Mouse (Mus musculus): Measurements from ENCODE around the gene 4930412O13Rik. TPM values are rescaled to one million over a fixed set of nuclear protein-coding genes. Genes with fewer than 3 reads are reported as not detected.

The 4930412O13Rik gene
- polyA plus RNA-seq, 1 experiment: not detected

DNA sequence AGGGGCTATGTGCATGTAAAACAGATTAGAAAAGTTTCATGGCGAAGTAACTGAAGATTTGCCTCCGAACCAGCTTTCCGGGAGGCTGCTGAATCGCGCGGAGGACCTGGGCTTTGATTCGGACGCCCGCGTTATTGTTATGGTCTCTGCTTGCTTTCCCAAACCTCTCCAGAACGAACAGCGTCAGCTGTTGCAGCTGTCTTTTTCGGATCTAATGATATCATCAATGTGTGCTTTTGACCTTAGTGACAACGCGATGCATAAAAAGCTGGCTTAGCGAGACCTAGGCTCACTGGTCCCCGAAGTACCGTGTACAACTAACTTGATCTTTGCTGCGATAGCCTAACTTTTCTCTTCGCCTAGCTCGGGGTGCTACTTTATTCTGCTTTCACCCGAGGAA lies 2.0 kb upstream of the 4930412O13Rik start:
- Histone ChIP-seq H3K9me3 (peaks cover 3% of the 10 kb centered on the region; the same call in 1 of the 2 replicates), H3K27me3 (replicated peaks) (peaks cover 98% of the 10 kb centered on the region), H3K4me3 (replicated peaks) (peak overlapping the region; percentile 92), H3K36me3 (replicated peaks; ENCODE audit: low read length) (no peaks in the 10 kb centered on the region), H3K4me1 (peaks cover 72% of the 10 kb centered on the region)
- TF ChIP-seq GATA1 (IDR thresholded peaks at IDR 0.05; ENCODE audit: borderline replicate concordance, low read length) (no peak), FLI1 (IDR thresholded peaks at IDR 0.05; ENCODE audit: low read length) (no peak)

DNA sequence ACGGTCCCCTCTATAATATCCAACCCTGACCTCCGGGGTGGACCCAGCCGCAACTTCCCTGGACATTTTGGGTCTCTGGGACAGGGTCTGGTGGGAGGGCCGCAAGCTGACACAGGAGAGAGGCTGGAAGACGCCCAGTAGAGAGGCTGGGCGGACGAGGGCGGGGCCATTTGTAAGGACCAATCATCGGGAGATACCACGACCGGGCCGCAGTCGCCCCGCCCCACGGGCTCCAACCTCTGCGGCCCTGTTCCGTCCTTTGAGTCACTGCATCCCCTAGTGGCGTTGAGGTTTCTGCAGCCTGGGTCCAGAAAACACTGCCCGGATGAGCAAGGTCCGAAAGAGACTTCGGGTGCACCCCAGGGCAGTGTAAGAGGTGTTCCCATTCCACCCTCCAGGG lies 1.6 kb upstream of the 4930412O13Rik start:
- no peak for TF ChIP-seq GATA1 (IDR thresholded peaks at IDR 0.05; ENCODE audit: borderline replicate concordance, low read length)
- no peak for TF ChIP-seq FLI1 (IDR thresholded peaks at IDR 0.05; ENCODE audit: low read length)
- Histone ChIP-seq H3K4me1 (peaks cover 76% of the 10 kb centered on the region), H3K4me3 (replicated peaks) (peak overlapping the region; percentile 92), H3K27me3 (replicated peaks) (peaks cover 98% of the 10 kb centered on the region), H3K36me3 (replicated peaks; ENCODE audit: low read length) (no peaks in the 10 kb centered on the region), H3K9me3 (peaks cover 3% of the 10 kb centered on the region; the same call in 1 of the 2 replicates)

DNA sequence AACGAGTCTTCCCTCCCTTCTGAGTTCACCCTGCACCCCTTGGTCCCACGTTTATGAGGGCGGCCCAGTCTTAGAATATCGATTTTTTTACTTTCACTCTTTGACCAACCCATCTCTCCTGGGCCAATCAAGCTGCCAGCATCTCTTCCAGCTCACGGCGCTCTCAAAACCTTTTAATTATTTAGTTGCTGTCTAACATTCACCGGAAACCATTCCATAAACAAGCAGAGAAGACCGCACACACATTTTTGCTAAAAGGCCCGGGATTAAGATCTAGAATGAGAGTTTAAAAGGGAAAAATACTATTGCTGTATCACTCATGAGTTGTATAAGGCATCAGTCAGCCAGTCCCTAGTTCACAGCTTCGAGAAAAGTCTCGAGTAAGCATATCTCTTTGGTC lies 781 bp upstream of the 4930412O13Rik start:
- H3K4me3 ChIP-seq (replicated peaks): peak overlapping the region; percentile 92
- H3K9me3 ChIP-seq: peaks cover 3% of the 10 kb centered on the region; the same call in 1 of the 2 replicates
- peaks cover 98% of the 10 kb centered on the region for H3K27me3 ChIP-seq (replicated peaks)
- TF ChIP-seq GATA1 (IDR thresholded peaks at IDR 0.05; ENCODE audit: borderline replicate concordance, low read length): no peak
- TF ChIP-seq FLI1 (IDR thresholded peaks at IDR 0.05; ENCODE audit: low read length): no peak
- peaks cover 78% of the 10 kb centered on the region for H3K4me1 ChIP-seq
- no peaks in the 10 kb centered on the region for H3K36me3 ChIP-seq (replicated peaks; ENCODE audit: low read length)

DNA sequence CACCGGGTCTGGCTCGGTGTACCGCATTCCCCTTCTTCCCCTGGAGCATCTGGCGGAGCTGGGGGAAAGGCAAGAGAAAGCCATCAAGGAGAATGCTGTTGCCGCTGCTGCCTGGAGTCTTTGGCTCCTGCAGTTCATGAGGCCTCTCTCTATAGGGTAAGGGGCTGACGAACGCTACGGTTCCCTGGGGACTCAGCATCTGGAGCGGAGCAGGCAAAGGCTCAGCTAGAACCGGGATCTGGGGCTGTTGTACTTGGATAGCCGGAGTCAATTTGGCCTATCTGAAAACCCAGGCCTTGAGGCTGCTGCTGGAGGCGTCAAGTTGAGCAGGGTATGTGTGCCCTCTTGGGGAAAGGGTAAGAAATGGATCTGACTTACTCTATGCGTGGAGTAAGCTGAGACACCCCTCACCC lies 565 bp downstream of the 4930412O13Rik start:
- Histone ChIP-seq H3K4me1 (peaks cover 78% of the 10 kb centered on the region), H3K4me3 (replicated peaks) (no peak overlapping the region), H3K9me3 (peaks cover 3% of the 10 kb centered on the region; the same call in 1 of the 2 replicates), H3K27me3 (replicated peaks) (peaks cover 98% of the 10 kb centered on the region), H3K36me3 (replicated peaks; ENCODE audit: low read length) (no peaks in the 10 kb centered on the region)
- no peak for TF ChIP-seq FLI1 (IDR thresholded peaks at IDR 0.05; ENCODE audit: low read length)
- no peak for TF ChIP-seq GATA1 (IDR thresholded peaks at IDR 0.05; ENCODE audit: borderline replicate concordance, low read length)

DNA sequence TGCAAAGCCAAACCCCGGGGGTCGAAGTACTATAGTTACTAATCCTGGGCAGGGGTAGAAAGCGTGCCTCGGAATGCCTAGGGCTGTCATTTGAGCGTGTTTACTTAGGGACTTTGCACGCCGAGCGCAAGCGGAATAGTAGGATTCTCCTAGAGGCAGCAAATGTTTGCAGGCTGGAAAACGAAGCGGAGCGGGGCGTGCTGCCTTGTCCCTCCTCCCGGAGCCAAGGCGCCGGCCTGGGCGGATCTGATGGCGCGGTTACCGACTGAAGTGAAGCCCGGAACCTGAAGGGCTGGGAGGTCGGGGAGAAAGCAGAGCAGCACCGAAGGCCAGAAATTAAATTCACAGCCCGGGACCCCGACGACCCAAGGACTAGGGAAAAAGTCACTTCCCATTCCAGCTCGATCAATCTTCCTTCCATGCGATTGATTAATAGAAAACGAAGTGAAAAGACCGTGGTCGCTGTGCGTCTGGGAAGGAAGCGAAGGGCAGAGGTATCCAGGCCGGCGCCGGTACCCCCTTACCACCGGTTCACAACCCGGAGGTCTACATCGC lies 1.4 kb downstream of the 4930412O13Rik start:
- Histone ChIP-seq H3K4me3 (replicated peaks) (peak overlapping the region; percentile 83), H3K4me1 (peaks cover 74% of the 10 kb centered on the region), H3K27me3 (replicated peaks) (peaks cover 97% of the 10 kb centered on the region), H3K36me3 (replicated peaks; ENCODE audit: low read length) (no peaks in the 10 kb centered on the region), H3K9me3 (peaks cover under 1% of the 10 kb centered on the region; the same call in 1 of the 2 replicates)
- TF ChIP-seq GATA1 (IDR thresholded peaks at IDR 0.05; ENCODE audit: borderline replicate concordance, low read length): no peak
- TF ChIP-seq FLI1 (IDR thresholded peaks at IDR 0.05; ENCODE audit: low read length): no peak

DNA sequence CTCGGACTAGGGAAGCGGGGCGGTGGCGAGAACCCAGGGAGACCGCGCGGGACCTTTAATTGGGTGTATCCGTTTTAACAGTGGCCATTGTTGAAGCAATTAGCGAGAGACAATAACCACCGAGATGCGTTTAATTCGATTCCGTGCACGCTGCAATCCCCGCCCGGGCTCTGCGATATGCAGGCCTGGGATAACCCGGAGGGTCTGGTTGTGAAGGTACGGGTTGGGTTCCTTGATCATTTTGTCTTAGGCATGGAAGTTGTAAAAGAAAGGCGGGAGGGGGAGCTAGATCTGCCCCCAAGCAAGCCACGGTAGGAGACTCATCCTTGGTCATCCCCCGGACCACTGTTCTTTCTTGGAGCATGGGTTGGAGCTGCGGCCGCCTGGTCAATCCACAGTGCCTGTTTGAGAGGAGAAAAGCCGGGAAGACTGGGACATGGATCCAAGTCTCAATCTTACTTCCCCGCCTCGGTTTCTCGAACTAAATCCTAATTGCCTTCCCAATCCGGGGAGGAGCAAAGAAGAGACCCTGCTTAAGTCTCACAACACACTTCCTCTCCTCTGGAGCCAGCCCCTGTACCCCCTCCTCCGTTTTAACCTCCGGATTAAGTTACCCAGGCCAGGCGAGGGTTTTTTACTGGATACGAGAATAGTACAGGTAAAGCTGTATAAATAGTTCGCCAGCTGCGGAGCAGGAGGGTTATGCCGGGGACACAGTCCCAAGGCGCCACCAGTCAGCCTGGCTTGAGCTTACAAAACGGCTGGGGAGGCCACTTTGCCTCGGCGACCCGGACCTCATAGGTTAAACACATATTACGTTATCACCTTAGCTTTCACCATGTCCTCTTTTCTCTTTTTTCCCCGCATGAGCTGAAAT lies 2.1 kb downstream of the 4930412O13Rik start:
- no peaks in the 10 kb centered on the region for H3K36me3 ChIP-seq (replicated peaks; ENCODE audit: low read length)
- no peak for TF ChIP-seq GATA1 (IDR thresholded peaks at IDR 0.05; ENCODE audit: borderline replicate concordance, low read length)
- no peak for TF ChIP-seq FLI1 (IDR thresholded peaks at IDR 0.05; ENCODE audit: low read length)
- H3K9me3 ChIP-seq: no peaks in the 10 kb centered on the region
- H3K4me3 ChIP-seq (replicated peaks): peak overlapping the region; percentile 83
- H3K4me1 ChIP-seq: peaks cover 74% of the 10 kb centered on the region
- peaks cover 98% of the 10 kb centered on the region for H3K27me3 ChIP-seq (replicated peaks)

DNA sequence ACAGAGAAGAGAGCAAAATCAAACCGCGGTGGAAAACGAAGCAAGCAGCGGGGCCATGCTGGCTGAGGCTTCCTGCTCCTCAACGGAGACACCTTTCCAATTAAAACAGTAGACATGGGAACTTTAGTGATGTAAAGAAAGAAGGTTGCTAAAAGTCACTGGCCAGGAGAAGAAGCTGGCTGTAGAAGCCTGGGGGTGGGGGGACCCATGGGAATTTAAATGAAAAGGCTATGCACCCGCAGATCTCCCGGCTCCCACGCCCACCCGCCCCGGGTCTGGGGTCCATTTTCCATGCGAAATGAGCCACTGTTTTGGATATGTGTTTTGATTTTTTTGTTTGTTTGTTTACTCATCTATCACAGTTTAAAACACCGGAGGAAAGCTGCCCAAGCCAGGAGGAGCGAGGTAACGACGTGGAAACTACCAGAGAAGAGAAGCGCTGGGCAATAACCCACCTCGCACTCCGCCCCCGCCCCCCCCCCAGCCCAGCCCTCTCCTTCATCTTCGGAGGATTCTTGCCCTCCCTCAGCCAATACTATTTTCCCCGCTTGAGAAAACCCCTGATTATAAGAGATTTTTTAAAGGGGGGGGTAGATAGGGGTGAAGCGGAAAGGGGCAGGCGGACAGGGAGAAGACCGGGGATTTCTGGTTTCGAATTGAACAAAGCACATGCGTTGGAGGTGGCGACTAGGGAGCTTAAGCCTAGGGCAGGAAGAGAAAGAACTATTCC lies 2.9 kb downstream of the 4930412O13Rik start:
- H3K4me1 ChIP-seq: peaks cover 71% of the 10 kb centered on the region
- TF ChIP-seq FLI1 (IDR thresholded peaks at IDR 0.05; ENCODE audit: low read length): no peak
- TF ChIP-seq GATA1 (IDR thresholded peaks at IDR 0.05; ENCODE audit: borderline replicate concordance, low read length): no peak
- no peaks in the 10 kb centered on the region for H3K9me3 ChIP-seq
- H3K27me3 ChIP-seq (replicated peaks): peaks cover 97% of the 10 kb centered on the region
- peak overlapping the region; percentile 11 for H3K4me3 ChIP-seq (replicated peaks)
- H3K36me3 ChIP-seq (replicated peaks; ENCODE audit: low read length): no peaks in the 10 kb centered on the region

DNA sequence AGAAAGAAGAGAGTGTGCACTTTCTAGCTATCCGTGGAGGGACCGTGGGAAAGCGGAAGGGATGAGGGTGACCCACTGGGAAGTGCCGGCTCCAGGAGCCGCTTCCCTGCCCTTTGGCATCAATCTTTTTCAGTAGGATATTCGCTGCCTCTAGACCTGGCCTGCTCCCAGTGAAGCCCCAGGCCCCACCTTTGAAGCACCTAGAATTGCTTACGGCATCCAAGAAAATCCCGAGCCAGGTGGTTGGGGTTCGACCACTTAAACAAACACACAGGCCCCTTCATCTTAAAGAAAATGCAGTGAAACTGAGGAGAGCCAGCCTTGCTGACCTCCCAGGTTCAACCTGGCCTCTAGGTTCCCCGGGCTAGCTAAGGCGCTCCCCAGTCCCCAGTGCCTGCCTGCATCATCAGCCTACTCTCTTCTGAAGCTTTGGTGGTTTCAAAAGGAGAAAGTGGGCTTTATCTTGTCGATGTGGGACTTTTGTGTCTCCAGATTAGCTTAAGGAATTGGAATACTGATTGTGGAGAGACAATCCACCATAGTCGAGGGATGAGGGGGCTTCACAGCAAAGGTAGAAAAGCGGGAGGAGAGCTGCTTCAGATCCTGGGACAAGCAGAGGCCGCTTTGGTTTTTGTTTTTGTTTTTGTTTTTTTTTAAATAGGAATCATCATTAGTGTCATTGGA lies 3.6 kb downstream of the 4930412O13Rik start:
- Histone ChIP-seq H3K9me3 (no peaks in the 10 kb centered on the region), H3K27me3 (replicated peaks) (peaks cover 97% of the 10 kb centered on the region), H3K4me1 (peaks cover 71% of the 10 kb centered on the region), H3K4me3 (replicated peaks) (no peak overlapping the region), H3K36me3 (replicated peaks; ENCODE audit: low read length) (no peaks in the 10 kb centered on the region)
- TF ChIP-seq GATA1 (IDR thresholded peaks at IDR 0.05; ENCODE audit: borderline replicate concordance, low read length) (no peak), FLI1 (IDR thresholded peaks at IDR 0.05; ENCODE audit: low read length) (no peak)

DNA sequence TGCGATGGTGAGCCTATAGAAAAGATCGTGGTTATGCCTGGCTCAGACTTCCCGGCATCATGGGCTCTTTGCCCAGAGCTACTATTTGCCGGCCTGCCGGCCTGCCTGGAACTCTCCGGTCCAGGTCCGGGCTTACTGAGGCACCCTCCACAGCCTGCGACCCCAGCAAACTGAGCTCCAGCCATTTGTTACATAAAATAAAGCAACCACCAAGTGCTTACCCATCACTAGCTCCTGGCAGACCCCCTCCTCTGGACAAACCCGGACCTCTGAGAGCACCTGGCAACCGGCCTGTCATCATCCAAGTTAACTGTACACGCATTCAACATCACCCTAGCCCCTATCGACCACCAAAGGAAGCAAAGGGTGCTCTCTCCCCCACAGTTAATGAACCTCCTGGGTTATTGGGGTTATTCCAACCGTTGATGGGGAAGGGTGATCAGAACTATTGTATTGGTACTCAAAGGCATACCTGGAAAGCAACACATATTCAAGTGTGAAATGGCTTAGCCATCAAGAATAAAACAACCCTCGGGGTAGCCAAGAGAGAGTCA lies 4.2 kb downstream of the 4930412O13Rik start:
- Histone ChIP-seq H3K9me3 (no peaks in the 10 kb centered on the region), H3K27me3 (replicated peaks) (peaks cover 97% of the 10 kb centered on the region), H3K36me3 (replicated peaks; ENCODE audit: low read length) (no peaks in the 10 kb centered on the region), H3K4me3 (replicated peaks) (no peak overlapping the region), H3K4me1 (peaks cover 71% of the 10 kb centered on the region)
- TF ChIP-seq FLI1 (IDR thresholded peaks at IDR 0.05; ENCODE audit: low read length) (no peak), GATA1 (IDR thresholded peaks at IDR 0.05; ENCODE audit: borderline replicate concordance, low read length) (no peak)

All from megakaryocyte, embryonic 14.5 days (primary cell).